Mouse (Mus musculus): ENCODE results near the gene Dgkg. TPM values are rescaled to one million over a fixed set of nuclear protein-coding genes. Genes with fewer than 3 reads are reported as not detected.

Gene Dgkg
- total RNA-seq, 1 experiment, result 0.22 TPM

GRCm38 (mm10) chr16:22438441-22439373, 218.3 kb downstream of the Dgkg start:
- in situ Hi-C loops (cut with MboI; ENCODE audit: low sequenced_read_pairs in 2 of 2, unreplicated experiment in 2 of 2), result no loop called here
- peaks cover 21 to 33% of the 10 kb centered on the region in 2 experiments for H3K4me1 ChIP-seq (ENCODE audit: control insufficient read depth in 2 of 2, insufficient read depth in 2 of 2, low read length in 2 of 2, poor library complexity in 1 of 2)

GRCm38 (mm10) chr16:22436106-22436505, 220.9 kb downstream of the Dgkg start:
- DNase-seq (ENCODE audit: low read depth, low spot score), result no peak
- Histone ChIP-seq H3K36me3 (ENCODE audit: control insufficient read depth, insufficient read depth, low read length, poor library complexity, severe bottlenecking) (peaks cover 18% of the 10 kb centered on the region), H3K9me3 (ENCODE audit: control insufficient read depth, insufficient read depth, low read depth, low read length) (no peaks in the 10 kb centered on the region), H3K9ac (ENCODE audit: insufficient read depth, low read depth, low read length, poor library complexity, severe bottlenecking) (no peak overlapping the region; the same call in 1 of the 2 replicates), H3K27ac (ENCODE audit: insufficient read depth, low read depth, low read length, poor library complexity, severe bottlenecking) (peak overlapping the region; percentile 7; the same call in 1 of the 2 replicates), H3K4me1 (ENCODE audit: control insufficient read depth in 2 of 2, insufficient read depth in 2 of 2, low read length in 2 of 2, poor library complexity in 1 of 2) (peaks cover 19 to 22% of the 10 kb centered on the region in 2 experiments), H3K4me3 (ENCODE audit: insufficient read depth in 1 of 2, low read depth in 1 of 2, low read length in 2 of 2, poor library complexity in 1 of 2, severe bottlenecking in 1 of 2) (peak overlapping the region in 1 of 2 experiments; percentile 41; a peak in 1 of 4 replicates)
- TF ChIP-seq ZNF384 (IDR thresholded peaks at IDR 0.05; ENCODE audit: low read depth, low read length), result peak; percentile 82
- no peak for TF ChIP-seq CHD2 (IDR thresholded peaks at IDR 0.05; ENCODE audit: low read depth, low read length)
- TF ChIP-seq ZC3H11A (IDR thresholded peaks at IDR 0.05; ENCODE audit: borderline replicate concordance, low read depth, low read length), result no peak
- TF ChIP-seq HCFC1 (IDR thresholded peaks at IDR 0.05; ENCODE audit: borderline replicate concordance, insufficient read depth, low read length), result no peak
- no peak for TF ChIP-seq MAFK (IDR thresholded peaks at IDR 0.05; ENCODE audit: insufficient read depth, low read depth, low read length)
- in situ Hi-C loops (cut with MboI; ENCODE audit: low sequenced_read_pairs in 2 of 2, unreplicated experiment in 2 of 2), result no loop called here

More at GRCm38 (mm10) chr16:22438441-22439373, 218.3 kb downstream of the Dgkg start:
- no peaks in the 10 kb centered on the region for H3K9me3 ChIP-seq (ENCODE audit: control insufficient read depth, insufficient read depth, low read depth, low read length)
- peak overlapping the region; percentile 63 for H3K27ac ChIP-seq (ENCODE audit: insufficient read depth, low read depth, low read length, poor library complexity, severe bottlenecking)
- peak overlapping the region; percentile 87 for H3K9ac ChIP-seq (ENCODE audit: insufficient read depth, low read depth, low read length, poor library complexity, severe bottlenecking)
- peaks cover 15% of the 10 kb centered on the region for H3K36me3 ChIP-seq (ENCODE audit: control insufficient read depth, insufficient read depth, low read length, poor library complexity, severe bottlenecking)
- DNase-seq (ENCODE audit: low read depth, low spot score), result peak; percentile 89
- TF ChIP-seq ZNF384 (IDR thresholded peaks at IDR 0.05; ENCODE audit: low read depth, low read length) (peak; percentile 94), MAFK (IDR thresholded peaks at IDR 0.05; ENCODE audit: insufficient read depth, low read depth, low read length) (no peak), HCFC1 (IDR thresholded peaks at IDR 0.05; ENCODE audit: borderline replicate concordance, insufficient read depth, low read length) (no peak), ZC3H11A (IDR thresholded peaks at IDR 0.05; ENCODE audit: borderline replicate concordance, low read depth, low read length) (peak; percentile 36; the same call in 1 of the 2 replicates), CHD2 (IDR thresholded peaks at IDR 0.05; ENCODE audit: low read depth, low read length) (no peak)
- peak overlapping the region; percentile 87 to 95 for H3K4me3 ChIP-seq (ENCODE audit: insufficient read depth in 1 of 2, low read depth in 1 of 2, low read length in 2 of 2, poor library complexity in 1 of 2, severe bottlenecking in 1 of 2)

GRCm38 (mm10) chr16:22434530-22434929, 222.5 kb downstream of the Dgkg start:
- Histone ChIP-seq H3K4me1 (ENCODE audit: control insufficient read depth in 2 of 2, insufficient read depth in 2 of 2, low read length in 2 of 2, poor library complexity in 1 of 2) (peaks cover 21 to 24% of the 10 kb centered on the region in 2 experiments), H3K36me3 (ENCODE audit: control insufficient read depth, insufficient read depth, low read length, poor library complexity, severe bottlenecking) (peaks cover 23% of the 10 kb centered on the region), H3K9me3 (ENCODE audit: control insufficient read depth, insufficient read depth, low read depth, low read length) (no peaks in the 10 kb centered on the region), H3K27ac (ENCODE audit: insufficient read depth, low read depth, low read length, poor library complexity, severe bottlenecking) (peak overlapping the region; percentile 24; the same call in 1 of the 2 replicates), H3K4me3 (ENCODE audit: insufficient read depth in 1 of 2, low read depth in 1 of 2, low read length in 2 of 2, poor library complexity in 1 of 2, severe bottlenecking in 1 of 2) (peak overlapping the region in 1 of 2 experiments; percentile 43; a peak in 1 of 4 replicates), H3K9ac (ENCODE audit: insufficient read depth, low read depth, low read length, poor library complexity, severe bottlenecking) (no peak overlapping the region; the same call in 1 of the 2 replicates)
- in situ Hi-C loops (cut with MboI; ENCODE audit: low sequenced_read_pairs in 2 of 2, unreplicated experiment in 2 of 2), result no loop called here
- no peak for TF ChIP-seq MAFK (IDR thresholded peaks at IDR 0.05; ENCODE audit: insufficient read depth, low read depth, low read length)
- no peak for TF ChIP-seq ZNF384 (IDR thresholded peaks at IDR 0.05; ENCODE audit: low read depth, low read length)
- TF ChIP-seq CHD2 (IDR thresholded peaks at IDR 0.05; ENCODE audit: low read depth, low read length), result no peak
- no peak for DNase-seq (ENCODE audit: low read depth, low spot score)

- Histone ChIP-seq H3K4me3 (ENCODE audit: insufficient read depth in 1 of 2, low read depth in 1 of 2, low read length in 2 of 2, poor library complexity in 1 of 2, severe bottlenecking in 1 of 2) (peak overlapping the region in 1 of 2 experiments; percentile 43; a peak in 1 of 4 replicates), H3K9me3 (ENCODE audit: control insufficient read depth, insufficient read depth, low read depth, low read length) (no peaks in the 10 kb centered on the region), H3K9ac (ENCODE audit: insufficient read depth, low read depth, low read length, poor library complexity, severe bottlenecking) (peak overlapping the region; percentile 63), H3K27ac (ENCODE audit: insufficient read depth, low read depth, low read length, poor library complexity, severe bottlenecking) (peak overlapping the region; percentile 21; the same call in 1 of the 2 replicates), H3K36me3 (ENCODE audit: control insufficient read depth, insufficient read depth, low read length, poor library complexity, severe bottlenecking) (peaks cover 23% of the 10 kb centered on the region), H3K4me1 (ENCODE audit: control insufficient read depth in 2 of 2, insufficient read depth in 2 of 2, low read length in 2 of 2, poor library complexity in 1 of 2) (peaks cover 21 to 25% of the 10 kb centered on the region in 2 experiments)
- TF ChIP-seq HCFC1 (IDR thresholded peaks at IDR 0.05; ENCODE audit: borderline replicate concordance, insufficient read depth, low read length) (no peak), CHD2 (IDR thresholded peaks at IDR 0.05; ENCODE audit: low read depth, low read length) (no peak), ZNF384 (IDR thresholded peaks at IDR 0.05; ENCODE audit: low read depth, low read length) (no peak), MAFK (IDR thresholded peaks at IDR 0.05; ENCODE audit: insufficient read depth, low read depth, low read length) (no peak), ZC3H11A (IDR thresholded peaks at IDR 0.05; ENCODE audit: borderline replicate concordance, low read depth, low read length) (no peak)
- in situ Hi-C loops (cut with MboI; ENCODE audit: low sequenced_read_pairs in 2 of 2, unreplicated experiment in 2 of 2), result no loop called here
- DNase-seq (ENCODE audit: low read depth, low spot score), result no peak
Observed at GRCm38 (mm10) chr16:22433944-22434343, 223.1 kb downstream of the Dgkg start.
